Mouse (Mus musculus): ENCODE data around the gene Col11a2. TPM values are rescaled to one million over a fixed set of nuclear protein-coding genes. Genes with fewer than 3 reads are reported as not detected.
A peak's percentile ranks its signal among the peaks of the same experiment; 100 is the strongest.

Gene Col11a2
- total and polyA plus RNA-seq, 3 experiments: 3.0 to 6.0 (median 5.8) TPM

DNA sequence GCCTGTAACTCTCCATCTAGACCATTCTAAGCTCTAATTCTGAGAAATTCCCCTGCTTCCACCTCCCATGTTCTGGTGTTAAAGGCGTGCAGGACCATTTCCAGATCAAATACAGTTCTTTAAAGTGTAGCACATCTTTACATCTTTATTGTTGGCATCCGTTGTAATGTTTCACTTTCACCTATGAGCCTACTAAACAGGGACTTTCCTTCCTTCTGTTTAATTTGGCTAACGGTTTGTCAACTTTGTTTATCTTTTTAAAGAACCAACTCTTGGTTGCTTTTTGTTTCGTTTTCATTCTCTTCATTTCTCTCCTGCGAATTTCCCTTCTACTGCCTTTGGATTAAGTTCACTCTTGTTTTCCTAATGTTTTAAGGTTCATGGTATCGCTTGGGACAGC is 63.6 kb downstream of the Col11a2 start:
- Histone ChIP-seq H3K27me3 (replicated peaks) (no peaks in the 10 kb centered on the region), H3K9me3 (replicated peaks; ENCODE audit: low read length) (peaks cover 4% of the 10 kb centered on the region), H3K4me2 (ENCODE audit: insufficient read depth, low read depth, poor library complexity, severe bottlenecking) (peak overlapping the region; percentile 94), H3K36me3 (replicated peaks in 1 of 2; ENCODE audit: control insufficient read depth in 1 of 2, insufficient read depth in 1 of 2, low read length in 1 of 2) (peaks cover 4 to 6% of the 10 kb centered on the region in 2 experiments), H3K4me3 (replicated peaks in 1 of 3; ENCODE audit: low read depth in 2 of 3, low read length in 2 of 3, poor library complexity in 1 of 3) (peak overlapping the region in 2 of 3 experiments; percentile 33 to 41), H3K27ac (ENCODE audit: insufficient read depth, low read depth) (no peak overlapping the region), H3K4me1 (ENCODE audit: control insufficient read depth in 1 of 2, insufficient read depth in 2 of 2) (peaks cover 22 to 54% of the 10 kb centered on the region in 2 experiments), H3K79me2 (replicated peaks; ENCODE audit: control insufficient read depth, extremely low read depth, insufficient read depth, poor library complexity, severe bottlenecking) (no peaks in the 10 kb centered on the region), H3K9ac (ENCODE audit: insufficient read depth, low read depth) (peak overlapping the region; percentile 68)
- DNase-seq (ENCODE audit: extremely low read depth): no peak
- dilution Hi-C loops (cut with MboI; ENCODE audit: extremely low pct_ligation_motif_present, extremely low pct_unique_long_range_greater_than_20kb, low sequenced_read_pairs) (no loop called here), in situ Hi-C loops (cut with MboI; ENCODE audit: low pct_ligation_motif_present, low pct_unique_long_range_greater_than_20kb, low sequenced_read_pairs) (no loop called here)
- no peak for TF ChIP-seq RCOR1 (conservative IDR thresholded peaks at IDR 0.05; ENCODE audit: low read depth, low read length)
- TF ChIP-seq IRF4 (IDR thresholded peaks at IDR 0.05; ENCODE audit: low read depth, low read length): 0 out of 2 replicates have a peak, but pooled peaks have one; percentile 40

DNA sequence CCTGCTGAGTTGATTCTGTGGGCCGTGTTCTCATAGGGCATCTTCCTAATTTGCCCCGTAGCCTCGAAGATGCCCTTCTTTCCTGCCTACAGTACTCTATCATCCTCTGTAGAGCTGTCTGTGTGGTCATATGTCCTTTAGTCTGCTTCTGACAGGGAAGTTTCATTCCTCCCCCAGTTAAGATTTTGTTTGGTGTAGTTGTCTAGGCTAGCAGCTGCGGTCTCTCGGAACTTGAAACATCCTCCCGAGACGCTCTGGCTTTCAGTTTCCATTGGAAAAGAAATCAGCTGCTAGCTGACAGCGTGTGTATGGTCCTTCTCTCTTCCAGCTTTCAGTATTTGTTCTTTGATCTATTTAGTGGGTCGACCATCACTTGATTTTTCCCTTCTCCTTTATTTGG is 65.6 kb downstream of the Col11a2 start:
- TF ChIP-seq IRF4 (IDR thresholded peaks at IDR 0.05; ENCODE audit: low read depth, low read length): peak; percentile 69
- TF ChIP-seq POLR2AphosphoS2 (IDR thresholded peaks at IDR 0.05; ENCODE audit: low read depth, low read length): no peak
- peak; percentile 89 for TF ChIP-seq SIN3A (IDR thresholded peaks at IDR 0.05; ENCODE audit: low read length)
- no peak for TF ChIP-seq MXI1 (IDR thresholded peaks at IDR 0.05; ENCODE audit: low read depth, low read length)
- peak; percentile 76 for TF ChIP-seq EP300 (IDR thresholded peaks at IDR 0.05; ENCODE audit: low read length)
- TF ChIP-seq RCOR1 (conservative IDR thresholded peaks at IDR 0.05; ENCODE audit: low read depth, low read length): no peak
- TF ChIP-seq ZNF384 (IDR thresholded peaks at IDR 0.05; ENCODE audit: low read depth, low read length): no peak
- peak; percentile 44; the same call in 1 of the 2 replicates for TF ChIP-seq BHLHE40 (IDR thresholded peaks at IDR 0.05; ENCODE audit: low read depth, low read length)
- TF ChIP-seq TCF12 (IDR thresholded peaks at IDR 0.05; ENCODE audit: low read depth, low read length): peak; percentile 65
- 0 out of 2 replicates have a peak, but pooled peaks have one; percentile 35 for TF ChIP-seq MAFK (IDR thresholded peaks at IDR 0.05; ENCODE audit: insufficient replicate concordance, low read length)
- peak; percentile 90 for TF ChIP-seq ETS1 (conservative IDR thresholded peaks at IDR 0.05; ENCODE audit: low read depth, low read length)
- TF ChIP-seq MYC (IDR thresholded peaks at IDR 0.05; ENCODE audit: low read depth, low read length): 0 out of 2 replicates have a peak, but pooled peaks have one; percentile 46
- no peak for TF ChIP-seq MAZ (IDR thresholded peaks at IDR 0.05; ENCODE audit: low read depth, low read length)
- peak; percentile 61; the same call in 1 of the 2 replicates for TF ChIP-seq CHD2 (IDR thresholded peaks at IDR 0.05; ENCODE audit: low read length)
- peak; percentile 30; the same call in 1 of the 2 replicates for TF ChIP-seq MAX (IDR thresholded peaks at IDR 0.05; ENCODE audit: low read length)
- TF ChIP-seq SMC3 (IDR thresholded peaks at IDR 0.05; ENCODE audit: low read depth, low read length): no peak
- Histone ChIP-seq H3K27ac (ENCODE audit: insufficient read depth, low read depth) (no peak overlapping the region), H3K79me2 (replicated peaks; ENCODE audit: control insufficient read depth, extremely low read depth, insufficient read depth, poor library complexity, severe bottlenecking) (no peaks in the 10 kb centered on the region), H3K9me3 (replicated peaks; ENCODE audit: low read length) (peaks cover 4% of the 10 kb centered on the region), H3K9ac (ENCODE audit: insufficient read depth, low read depth) (no peak overlapping the region), H3K36me3 (replicated peaks in 1 of 2; ENCODE audit: control insufficient read depth in 1 of 2, insufficient read depth in 1 of 2, low read length in 1 of 2) (peaks cover 4 to 14% of the 10 kb centered on the region in 2 experiments), H3K27me3 (replicated peaks) (no peaks in the 10 kb centered on the region), H3K4me3 (replicated peaks in 1 of 3; ENCODE audit: low read depth in 2 of 3, low read length in 2 of 3, poor library complexity in 1 of 3) (no peak overlapping the region), H3K4me1 (ENCODE audit: control insufficient read depth in 1 of 2, insufficient read depth in 2 of 2) (peaks cover 17 to 35% of the 10 kb centered on the region in 2 experiments), H3K4me2 (ENCODE audit: insufficient read depth, low read depth, poor library complexity, severe bottlenecking) (peak overlapping the region; percentile 3; the same call in 1 of the 2 replicates)
- DNase-seq (ENCODE audit: extremely low read depth): no peak
- in situ Hi-C loops (cut with MboI; ENCODE audit: low pct_ligation_motif_present, low pct_unique_long_range_greater_than_20kb, low sequenced_read_pairs) (no loop called here), dilution Hi-C loops (cut with MboI; ENCODE audit: extremely low pct_ligation_motif_present, extremely low pct_unique_long_range_greater_than_20kb, low sequenced_read_pairs) (no loop called here)
